Mouse (Mus musculus): Measurements from ENCODE around the gene Gm9513.

Gm9513 gene

GRCm38 (mm10) chr9:36475338-36475737 is at the start of gene Gm9513:
Gene Gm9513 (plus strand): TSS chr9:36475638.
- DNase-seq (ENCODE audit: extremely low spot score, low read depth, low spot score): no peak

GRCm38 (mm10) chr9:36431584-36431983 is 43.9 kb upstream of the Gm9513 start, which contains the start of gene Gm7257:
Gene Gm7257 (plus strand): TSS chr9:36431884.
- DNase-seq (ENCODE audit: extremely low spot score, low read depth, low spot score): no peak

GRCm38 (mm10) chr9:36435051-36435764 is 40.2 kb upstream of the Gm9513 start:
- DNase-seq (ENCODE audit: extremely low spot score, low read depth, low spot score): no peak

- DNase-seq (ENCODE audit: extremely low spot score, low read depth, low spot score): no peak
These were observed 19.2 kb downstream of the Gm9513 start for GRCm38 (mm10) chr9:36494501-36495220.

- DNase-seq (ENCODE audit: extremely low spot score, low read depth, low spot score): no peak
These were observed 20.4 kb downstream of the Gm9513 start for GRCm38 (mm10) chr9:36495824-36496223.

GRCm38 (mm10) chr9:36504211-36504610 is 28.8 kb downstream of the Gm9513 start:
- DNase-seq (ENCODE audit: extremely low spot score, low read depth, low spot score): no peak
